Mouse (Mus musculus): ENCODE measurements around the gene Pcnx4. TPM values are rescaled to one million over a fixed set of nuclear protein-coding genes. Genes with fewer than 3 reads are reported as not detected.

Pcnx4 gene
- polyA plus RNA-seq, 1 experiment, result 4.9 TPM

GRCm38 (mm10) chr12:72525588-72525987 lies 10.6 kb upstream of the Pcnx4 start:
- H3K79me3 ChIP-seq (ENCODE audit: low read depth), result no peaks in the 10 kb centered on the region
- no peaks in the 10 kb centered on the region for H3K27me3 ChIP-seq (ENCODE audit: control insufficient read depth, insufficient read depth, insufficient read length)
- no peak overlapping the region for H3ac ChIP-seq (ENCODE audit: control insufficient read depth, insufficient read length, low read depth)
- no peak overlapping the region for H3K4me3 ChIP-seq (ENCODE audit: insufficient read depth, poor library complexity, severe bottlenecking)
- TF ChIP-seq USF1 (IDR thresholded peaks at IDR 0.05; ENCODE audit: low read depth) (no peak), CEBPB (IDR thresholded peaks at IDR 0.05; ENCODE audit: low read depth) (no peak), MYOD1 (IDR thresholded peaks at IDR 0.05; ENCODE audit: control insufficient read depth, insufficient read length, low read depth) (no peak), MYOG (IDR thresholded peaks at IDR 0.05; ENCODE audit: control insufficient read depth, extremely low read depth, insufficient read length) (no peak)
- H3K79me2 ChIP-seq (ENCODE audit: control insufficient read depth, insufficient read depth), result no peaks in the 10 kb centered on the region
- H3K36me3 ChIP-seq (ENCODE audit: control insufficient read depth, insufficient read depth), result no peaks in the 10 kb centered on the region

GRCm38 (mm10) chr12:72532303-72532702 lies 3.9 kb upstream of the Pcnx4 start:
- TF ChIP-seq CEBPB (IDR thresholded peaks at IDR 0.05; ENCODE audit: low read depth), result no peak
- TF ChIP-seq CTCF (IDR thresholded peaks at IDR 0.05; ENCODE audit: control insufficient read depth, insufficient read depth, insufficient read length), result no peak
- TF ChIP-seq MAX (IDR thresholded peaks at IDR 0.05), result no peak
- no peak for TF ChIP-seq MYOG (IDR thresholded peaks at IDR 0.05; ENCODE audit: control insufficient read depth, extremely low read depth, insufficient read length)
- TF ChIP-seq USF1 (IDR thresholded peaks at IDR 0.05; ENCODE audit: low read depth), result no peak
- TF ChIP-seq FOSL1 (IDR thresholded peaks at IDR 0.05; ENCODE audit: insufficient read depth, low read length, poor library complexity, severe bottlenecking), result no peak
- no peak for TF ChIP-seq MYOD1 (IDR thresholded peaks at IDR 0.05; ENCODE audit: control insufficient read depth, insufficient read length, low read depth)
- Histone ChIP-seq H3K79me2 (ENCODE audit: control insufficient read depth, insufficient read depth) (peaks cover 10% of the 10 kb centered on the region), H3K36me3 (ENCODE audit: control insufficient read depth, insufficient read depth) (no peaks in the 10 kb centered on the region), H3K79me3 (ENCODE audit: low read depth) (peaks cover 3% of the 10 kb centered on the region), H3K4me3 (ENCODE audit: insufficient read depth, poor library complexity, severe bottlenecking) (no peak overlapping the region), H3K27me3 (ENCODE audit: control insufficient read depth, insufficient read depth, insufficient read length) (no peaks in the 10 kb centered on the region), H3ac (ENCODE audit: control insufficient read depth, insufficient read length, low read depth) (no peak overlapping the region)

- Histone ChIP-seq H3K36me3 (ENCODE audit: control insufficient read depth, insufficient read depth) (no peaks in the 10 kb centered on the region), H3K79me3 (ENCODE audit: low read depth) (peaks cover 11% of the 10 kb centered on the region), H3ac (ENCODE audit: control insufficient read depth, insufficient read length, low read depth) (no peak overlapping the region), H3K79me2 (ENCODE audit: control insufficient read depth, insufficient read depth) (peaks cover 27% of the 10 kb centered on the region), H3K27me3 (ENCODE audit: control insufficient read depth, insufficient read depth, insufficient read length) (no peaks in the 10 kb centered on the region), H3K4me3 (ENCODE audit: insufficient read depth, poor library complexity, severe bottlenecking) (no peak overlapping the region)
- TF ChIP-seq FOSL1 (IDR thresholded peaks at IDR 0.05; ENCODE audit: insufficient read depth, low read length, poor library complexity, severe bottlenecking) (no peak), USF1 (IDR thresholded peaks at IDR 0.05; ENCODE audit: low read depth) (no peak), MYOD1 (IDR thresholded peaks at IDR 0.05; ENCODE audit: control insufficient read depth, insufficient read length, low read depth) (no peak), MAX (IDR thresholded peaks at IDR 0.05) (no peak), CEBPB (IDR thresholded peaks at IDR 0.05; ENCODE audit: low read depth) (no peak), MYOG (IDR thresholded peaks at IDR 0.05; ENCODE audit: control insufficient read depth, extremely low read depth, insufficient read length) (no peak), CTCF (IDR thresholded peaks at IDR 0.05; ENCODE audit: control insufficient read depth, insufficient read depth, insufficient read length) (no peak)
These were observed 2.2 kb upstream of the Pcnx4 start for GRCm38 (mm10) chr12:72533986-72534385.

GRCm38 (mm10) chr12:72535599-72535998 lies 584 bp upstream of the Pcnx4 start:
- Histone ChIP-seq H3ac (ENCODE audit: control insufficient read depth, insufficient read length, low read depth) (no peak overlapping the region), H3K4me3 (ENCODE audit: insufficient read depth, poor library complexity, severe bottlenecking) (no peak overlapping the region), H3K79me2 (ENCODE audit: control insufficient read depth, insufficient read depth) (peaks cover 37% of the 10 kb centered on the region), H3K36me3 (ENCODE audit: control insufficient read depth, insufficient read depth) (peaks cover 6% of the 10 kb centered on the region), H3K79me3 (ENCODE audit: low read depth) (peaks cover 15% of the 10 kb centered on the region), H3K27me3 (ENCODE audit: control insufficient read depth, insufficient read depth, insufficient read length) (no peaks in the 10 kb centered on the region)
- no peak for TF ChIP-seq USF1 (IDR thresholded peaks at IDR 0.05; ENCODE audit: low read depth)
- no peak for TF ChIP-seq MAX (IDR thresholded peaks at IDR 0.05)
- TF ChIP-seq FOSL1 (IDR thresholded peaks at IDR 0.05; ENCODE audit: insufficient read depth, low read length, poor library complexity, severe bottlenecking), result no peak
- no peak for TF ChIP-seq CTCF (IDR thresholded peaks at IDR 0.05; ENCODE audit: control insufficient read depth, insufficient read depth, insufficient read length)
- TF ChIP-seq MYOD1 (IDR thresholded peaks at IDR 0.05; ENCODE audit: control insufficient read depth, insufficient read length, low read depth), result no peak
- TF ChIP-seq CEBPB (IDR thresholded peaks at IDR 0.05; ENCODE audit: low read depth), result no peak
- TF ChIP-seq MYOG (IDR thresholded peaks at IDR 0.05; ENCODE audit: control insufficient read depth, extremely low read depth, insufficient read length), result no peak

GRCm38 (mm10) chr12:72538571-72538970 lies 2.4 kb downstream of the Pcnx4 start:
- TF ChIP-seq FOSL1 (IDR thresholded peaks at IDR 0.05; ENCODE audit: insufficient read depth, low read length, poor library complexity, severe bottlenecking) (no peak), MYOG (IDR thresholded peaks at IDR 0.05; ENCODE audit: control insufficient read depth, extremely low read depth, insufficient read length) (no peak), CEBPB (IDR thresholded peaks at IDR 0.05; ENCODE audit: low read depth) (no peak), CTCF (IDR thresholded peaks at IDR 0.05; ENCODE audit: control insufficient read depth, insufficient read depth, insufficient read length) (no peak), MAX (IDR thresholded peaks at IDR 0.05) (no peak), USF1 (IDR thresholded peaks at IDR 0.05; ENCODE audit: low read depth) (no peak)

GRCm38 (mm10) chr12:72554347-72554746 lies 18.2 kb downstream of the Pcnx4 start:
- no peak overlapping the region for H3ac ChIP-seq (ENCODE audit: control insufficient read depth, insufficient read length, low read depth)
- H3K79me3 ChIP-seq (ENCODE audit: low read depth), result no peaks in the 10 kb centered on the region
- no peaks in the 10 kb centered on the region for H3K79me2 ChIP-seq (ENCODE audit: control insufficient read depth, insufficient read depth)
- H3K27me3 ChIP-seq (ENCODE audit: control insufficient read depth, insufficient read depth, insufficient read length), result no peaks in the 10 kb centered on the region
- H3K4me3 ChIP-seq (ENCODE audit: insufficient read depth, poor library complexity, severe bottlenecking), result no peak overlapping the region
- peaks cover 2% of the 10 kb centered on the region for H3K36me3 ChIP-seq (ENCODE audit: control insufficient read depth, insufficient read depth)
- TF ChIP-seq MYOD1 (IDR thresholded peaks at IDR 0.05; ENCODE audit: control insufficient read depth, insufficient read length, low read depth), result no peak
- no peak for TF ChIP-seq FOSL1 (IDR thresholded peaks at IDR 0.05; ENCODE audit: insufficient read depth, low read length, poor library complexity, severe bottlenecking)
- TF ChIP-seq CTCF (IDR thresholded peaks at IDR 0.05; ENCODE audit: control insufficient read depth, insufficient read depth, insufficient read length), result no peak

More at GRCm38 (mm10) chr12:72538571-72538970, 2.4 kb downstream of the Pcnx4 start:
- peaks cover 17% of the 10 kb centered on the region for H3K79me3 ChIP-seq (ENCODE audit: low read depth)
- H3K79me2 ChIP-seq (ENCODE audit: control insufficient read depth, insufficient read depth), result peaks cover 37% of the 10 kb centered on the region
- peaks cover 26% of the 10 kb centered on the region for H3K36me3 ChIP-seq (ENCODE audit: control insufficient read depth, insufficient read depth)
- no peaks in the 10 kb centered on the region for H3K27me3 ChIP-seq (ENCODE audit: control insufficient read depth, insufficient read depth, insufficient read length)
- H3K4me3 ChIP-seq (ENCODE audit: insufficient read depth, poor library complexity, severe bottlenecking), result no peak overlapping the region
- H3ac ChIP-seq (ENCODE audit: control insufficient read depth, insufficient read length, low read depth), result no peak overlapping the region

Data from C2C12 (cell line).